Mouse (Mus musculus): ENCODE data around the gene Pspn. TPM values are rescaled to one million over a fixed set of nuclear protein-coding genes. Genes with fewer than 3 reads are reported as not detected.

The Pspn gene
- total RNA-seq, 1 experiment from 2014 or later: not detected

GRCm38 (mm10) chr17:57003994-57004393 lies 4.2 kb upstream of the Pspn start:
- ATAC-seq (replicated peaks in 1 of 2; ENCODE audit: insufficient read depth in 1 of 2, low FRiP score in 2 of 2, low TSS enrichment in 1 of 2, low read depth in 1 of 2, poor library complexity in 2 of 2, severe bottlenecking in 2 of 2): no peak

- ATAC-seq (replicated peaks in 1 of 2; ENCODE audit: insufficient read depth in 1 of 2, low FRiP score in 2 of 2, low TSS enrichment in 1 of 2, low read depth in 1 of 2, poor library complexity in 2 of 2, severe bottlenecking in 2 of 2): no peak
Observed at GRCm38 (mm10) chr17:57001228-57001627, 1.4 kb upstream of the Pspn start.

- no peak for ATAC-seq (replicated peaks in 1 of 2; ENCODE audit: insufficient read depth in 1 of 2, low FRiP score in 2 of 2, low TSS enrichment in 1 of 2, low read depth in 1 of 2, poor library complexity in 2 of 2, severe bottlenecking in 2 of 2)
Observed at GRCm38 (mm10) chr17:56999414-56999813, 404 bp downstream of the Pspn start.

- ATAC-seq (replicated peaks in 1 of 2; ENCODE audit: insufficient read depth in 1 of 2, low FRiP score in 2 of 2, low TSS enrichment in 1 of 2, low read depth in 1 of 2, poor library complexity in 2 of 2, severe bottlenecking in 2 of 2): peak; percentile 98 to 99
Observed at GRCm38 (mm10) chr17:56997029-56997667, 2.7 kb downstream of the Pspn start, which contains the start of gene Alkbh7. Alkbh7 (plus strand) TSS chr17:56997339.

GRCm38 (mm10) chr17:56996506-56996905 lies 3.3 kb downstream of the Pspn start:
- no peak for ATAC-seq (replicated peaks in 1 of 2; ENCODE audit: insufficient read depth in 1 of 2, low FRiP score in 2 of 2, low TSS enrichment in 1 of 2, low read depth in 1 of 2, poor library complexity in 2 of 2, severe bottlenecking in 2 of 2)

- no peak for ATAC-seq (replicated peaks in 1 of 2; ENCODE audit: insufficient read depth in 1 of 2, low FRiP score in 2 of 2, low TSS enrichment in 1 of 2, low read depth in 1 of 2, poor library complexity in 2 of 2, severe bottlenecking in 2 of 2)
Observed at GRCm38 (mm10) chr17:56995046-56995445, 4.8 kb downstream of the Pspn start.

GRCm38 (mm10) chr17:56990966-56991365 lies 8.9 kb downstream of the Pspn start:
- no peak for ATAC-seq (replicated peaks in 1 of 2; ENCODE audit: insufficient read depth in 1 of 2, low FRiP score in 2 of 2, low TSS enrichment in 1 of 2, low read depth in 1 of 2, poor library complexity in 2 of 2, severe bottlenecking in 2 of 2)

GRCm38 (mm10) chr17:56990115-56990746 lies 9.6 kb downstream of the Pspn start, which contains the start of gene Clpp:
Clpp (plus strand) TSS chr17:56990305.
- peak; percentile 97 to 98 for ATAC-seq (replicated peaks in 1 of 2; ENCODE audit: insufficient read depth in 1 of 2, low FRiP score in 2 of 2, low TSS enrichment in 1 of 2, low read depth in 1 of 2, poor library complexity in 2 of 2, severe bottlenecking in 2 of 2)

GRCm38 (mm10) chr17:56989467-56990114 lies 10.2 kb downstream of the Pspn start:
- peak; percentile 80 to 85 for ATAC-seq (replicated peaks in 1 of 2; ENCODE audit: insufficient read depth in 1 of 2, low FRiP score in 2 of 2, low TSS enrichment in 1 of 2, low read depth in 1 of 2, poor library complexity in 2 of 2, severe bottlenecking in 2 of 2)

GRCm38 (mm10) chr17:56988921-56989430 lies 10.8 kb downstream of the Pspn start:
- ATAC-seq (replicated peaks in 1 of 2; ENCODE audit: insufficient read depth in 1 of 2, low FRiP score in 2 of 2, low TSS enrichment in 1 of 2, low read depth in 1 of 2, poor library complexity in 2 of 2, severe bottlenecking in 2 of 2): no peak

- no peak for ATAC-seq (replicated peaks in 1 of 2; ENCODE audit: insufficient read depth in 1 of 2, low FRiP score in 2 of 2, low TSS enrichment in 1 of 2, low read depth in 1 of 2, poor library complexity in 2 of 2, severe bottlenecking in 2 of 2)
Observed at GRCm38 (mm10) chr17:56988441-56988840, 11.4 kb downstream of the Pspn start.

GRCm38 (mm10) chr17:56986105-56986805 lies 13.6 kb downstream of the Pspn start:
- ATAC-seq (replicated peaks in 1 of 2; ENCODE audit: insufficient read depth in 1 of 2, low FRiP score in 2 of 2, low TSS enrichment in 1 of 2, low read depth in 1 of 2, poor library complexity in 2 of 2, severe bottlenecking in 2 of 2): no peak

- ATAC-seq (replicated peaks in 1 of 2; ENCODE audit: insufficient read depth in 1 of 2, low FRiP score in 2 of 2, low TSS enrichment in 1 of 2, low read depth in 1 of 2, poor library complexity in 2 of 2, severe bottlenecking in 2 of 2): no peak
Observed at GRCm38 (mm10) chr17:56985656-56986055, 14.2 kb downstream of the Pspn start.

GRCm38 (mm10) chr17:56984886-56985285 lies 14.9 kb downstream of the Pspn start:
- ATAC-seq (replicated peaks in 1 of 2; ENCODE audit: insufficient read depth in 1 of 2, low FRiP score in 2 of 2, low TSS enrichment in 1 of 2, low read depth in 1 of 2, poor library complexity in 2 of 2, severe bottlenecking in 2 of 2): no peak

- ATAC-seq (replicated peaks in 1 of 2; ENCODE audit: insufficient read depth in 1 of 2, low FRiP score in 2 of 2, low TSS enrichment in 1 of 2, low read depth in 1 of 2, poor library complexity in 2 of 2, severe bottlenecking in 2 of 2): no peak; a peak in 1 of 4 replicates
Observed at GRCm38 (mm10) chr17:56982013-56982412, 17.8 kb downstream of the Pspn start, which contains the start of gene Acer1. Acer1 (minus strand) TSS chr17:56982126.

- no peak for ATAC-seq (replicated peaks in 1 of 2; ENCODE audit: insufficient read depth in 1 of 2, low FRiP score in 2 of 2, low TSS enrichment in 1 of 2, low read depth in 1 of 2, poor library complexity in 2 of 2, severe bottlenecking in 2 of 2)
Observed at GRCm38 (mm10) chr17:56981049-56981448, 18.8 kb downstream of the Pspn start.

- ATAC-seq (replicated peaks in 1 of 2; ENCODE audit: insufficient read depth in 1 of 2, low FRiP score in 2 of 2, low TSS enrichment in 1 of 2, low read depth in 1 of 2, poor library complexity in 2 of 2, severe bottlenecking in 2 of 2): no peak
Observed at GRCm38 (mm10) chr17:56979524-56979923, 20.3 kb downstream of the Pspn start.

Measured in hematopoietic stem cell, adult 5-6 weeks (primary cell).